Mouse (Mus musculus) liver, adult 2 months (tissue): ENCODE data around the gene Mark2. TPM values are rescaled to one million over a fixed set of nuclear protein-coding genes. Genes with fewer than 3 reads are reported as not detected.

ENCODE experiments used
- DNase-seq: peaks from one replicate; pipeline ENCODE4 v3.0.0-alpha.2; 2011; ENCODE audit warnings: low read depth, low spot score; ENCODE audit errors: extremely low read depth
- H3K27ac ChIP-seq: fragments of 200-500 bp; replicated peaks from 2 replicates; pipeline ENCODE4 v1.5.1; 2012; ENCODE audit warnings: low read depth, mild to moderate bottlenecking, control low read depth, inconsistent platforms, low read length; ENCODE audit not compliant: insufficient read depth
- H3K27me3 ChIP-seq: fragments of 200-500 bp; 2 replicates; pipeline ENCODE4 v1.6.1; 2012; ENCODE audit warnings: mild to moderate bottlenecking, moderate library complexity, low read length, inconsistent platforms; ENCODE audit not compliant: control insufficient read depth, insufficient read depth
- H3K36me3 ChIP-seq: fragments of 200-500 bp; 2 replicates; pipeline ENCODE4 v1.6.1; 2012; ENCODE audit warnings: low read length, inconsistent platforms; ENCODE audit not compliant: control insufficient read depth, insufficient read depth
- H3K4me1 ChIP-seq: fragments of 200-500 bp; 2 replicates; pipeline ENCODE4 v1.6.1; 2011; ENCODE audit warnings: low read length; ENCODE audit not compliant: control insufficient read depth, insufficient read depth
- H3K4me3 ChIP-seq: fragments of 200-500 bp; 2 replicates; pipeline ENCODE4 v1.5.1; 2011; ENCODE audit warnings: low read depth, mild to moderate bottlenecking, control low read depth, low read length, moderate library complexity; ENCODE audit not compliant: insufficient read depth
- H3K79me2 ChIP-seq: fragments of 200-500 bp; 2 replicates; pipeline ENCODE4 v1.6.1; 2012; ENCODE audit warnings: inconsistent platforms, mild to moderate bottlenecking, low read length, moderate library complexity; ENCODE audit not compliant: control insufficient read depth, insufficient read depth
- H3K9ac ChIP-seq: fragments of 200-500 bp; 2 replicates; pipeline ENCODE4 v1.6.1; 2012; ENCODE audit warnings: low read depth, mild to moderate bottlenecking, control low read depth, inconsistent platforms, low read length
- CTCF ChIP-seq: fragments of 200-500 bp; IDR thresholded peaks from 2 replicates; pipeline ENCODE4 v1.5.1; 2011; ENCODE audit warnings: low read depth, low read length, control low read depth
- POLR2A ChIP-seq: fragments of 200-500 bp; IDR thresholded peaks from 2 replicates; pipeline ENCODE4 v1.6.1; 2011; ENCODE audit warnings: low read length, control low read depth; ENCODE audit not compliant: insufficient read depth; ENCODE audit errors: extremely low read depth
- WGBS: fragments of 180-500 bp; shearing (Covaris S2); methylation state at CpG from one replicate; pipeline ENCODE4 v1.1.7; 2018; 5-methylcytosine and 5-hydroxymethylcytosine counted together
- polyA plus RNA-seq: library from polyadenylated mRNA; depleted of rRNA; stranded (reverse); fragments of >200 nt; gene quantifications from 2 replicates; pipeline ENCODE4 v1.2.3, GENCODE M21; 2012
- total RNA-seq: library from RNA; depleted of rRNA; stranded (reverse); fragments of >200 nt; gene quantifications from 2 replicates; pipeline ENCODE4 v1.2.3, GENCODE M21; 2014

Gene Mark2
- total and polyA plus RNA-seq, 2 experiments = 4.6 to 19.8 TPM

- 89% methylated on average over 3 of the region's 3 CpGs for WGBS
- TF ChIP-seq CTCF = no peak
- TF ChIP-seq POLR2A = no peak
- peaks cover 29% of the 10 kb centered on the region for H3K36me3 ChIP-seq
- peaks cover 4% of the 10 kb centered on the region; the same call in 1 of the 2 replicates for H3K79me2 ChIP-seq
- no peak for DNase-seq
- no peaks in the 10 kb centered on the region for H3K27me3 ChIP-seq
- H3K27ac ChIP-seq = no peak overlapping the region
- no peaks in the 10 kb centered on the region for H3K4me1 ChIP-seq
- H3K9ac ChIP-seq = no peak overlapping the region
- H3K4me3 ChIP-seq = no peak overlapping the region
Measured at GRCm38 (mm10) chr19:7288288-7288687, 53.4 kb downstream of the Mark2 start.

DNA sequence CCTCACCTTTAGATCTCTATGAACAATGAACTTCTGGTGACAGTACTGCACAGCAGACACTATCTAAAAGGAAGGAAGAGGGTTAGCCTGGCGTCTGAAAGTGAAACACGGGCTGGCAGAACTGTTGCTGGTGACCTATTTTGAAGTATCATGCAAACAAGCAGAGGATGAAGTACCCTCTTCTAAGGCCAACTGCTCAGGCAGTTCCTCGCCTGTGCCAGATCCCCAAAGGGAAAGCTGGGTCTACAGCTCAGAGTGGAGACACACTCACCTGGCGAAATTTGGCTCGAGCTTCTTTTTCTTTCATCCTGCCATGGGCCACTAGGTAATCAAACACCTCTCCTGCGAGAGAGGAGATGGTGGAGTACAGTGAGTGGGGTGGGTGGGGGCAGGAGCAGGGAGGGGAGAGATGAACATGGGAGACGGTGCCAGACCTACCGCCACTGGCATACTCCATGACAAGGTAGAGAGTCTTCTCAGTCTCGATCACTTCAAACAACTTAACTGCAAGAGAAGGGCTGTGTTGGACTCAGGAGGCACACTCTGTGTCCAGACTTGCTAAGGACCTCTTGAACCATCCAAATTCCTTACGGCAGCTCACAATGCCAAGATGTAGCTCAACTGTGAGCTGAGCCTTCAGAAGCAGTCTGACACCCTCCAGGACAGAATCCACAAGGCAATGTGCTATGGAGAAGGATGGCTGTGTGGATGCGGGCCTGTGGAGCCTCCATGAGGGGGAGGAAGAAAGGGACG is 54.9 kb downstream of the Mark2 start:
- Histone ChIP-seq H3K27ac (no peak overlapping the region), H3K9ac (no peak overlapping the region), H3K36me3 (peaks cover 33% of the 10 kb centered on the region), H3K4me1 (no peaks in the 10 kb centered on the region), H3K4me3 (no peak overlapping the region), H3K79me2 (0 out of 2 replicates have a peak, but pooled peaks cover 4% of the 10 kb centered on the region), H3K27me3 (no peaks in the 10 kb centered on the region)
- DNase-seq = no peak
- TF ChIP-seq CTCF (no peak), POLR2A (no peak)
- WGBS = 86% methylated on average over 12 of the region's 12 CpGs

- Histone ChIP-seq H3K9ac (no peak overlapping the region), H3K79me2 (no peaks in the 10 kb centered on the region), H3K27me3 (no peaks in the 10 kb centered on the region), H3K4me1 (no peaks in the 10 kb centered on the region), H3K36me3 (peaks cover 29% of the 10 kb centered on the region), H3K4me3 (no peak overlapping the region), H3K27ac (no peak overlapping the region)
- DNase-seq = no peak
- no peak for TF ChIP-seq POLR2A
- TF ChIP-seq CTCF = no peak
- 92% methylated on average over 18 of the region's 18 CpGs for WGBS
Measured at GRCm38 (mm10) chr19:7280557-7281330, 60.9 kb downstream of the Mark2 start.

DNA sequence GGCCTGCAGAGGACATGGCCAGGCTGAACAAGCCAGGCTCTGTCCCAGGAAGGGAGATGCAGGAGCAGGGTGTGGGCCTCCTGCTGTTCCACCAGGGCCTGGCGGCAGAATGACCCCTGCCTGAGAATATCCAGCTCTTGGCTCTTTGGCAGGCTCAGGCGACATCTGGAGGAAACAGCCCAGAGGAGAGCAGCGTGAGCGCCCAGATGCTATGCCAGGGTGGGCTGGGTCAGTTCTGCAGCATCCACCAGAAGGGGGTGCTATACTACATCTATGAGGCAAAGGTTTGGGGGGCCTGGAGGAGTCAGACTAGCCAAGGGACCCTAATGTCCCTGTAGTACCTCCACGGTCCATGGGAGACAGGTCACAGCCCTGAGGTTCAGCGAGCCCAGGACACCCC is 62.5 kb downstream of the Mark2 start:
- Histone ChIP-seq H3K4me3 (no peak overlapping the region), H3K9ac (no peak overlapping the region), H3K27me3 (no peaks in the 10 kb centered on the region), H3K27ac (no peak overlapping the region), H3K36me3 (peaks cover 14% of the 10 kb centered on the region; the same call in 1 of the 2 replicates), H3K4me1 (no peaks in the 10 kb centered on the region), H3K79me2 (no peaks in the 10 kb centered on the region)
- no peak for TF ChIP-seq POLR2A
- peak; percentile 65 for TF ChIP-seq CTCF
- DNase-seq = no peak
- WGBS = 66% methylated on average over 6 of the region's 6 CpGs

- Histone ChIP-seq H3K4me1 (no peaks in the 10 kb centered on the region), H3K4me3 (no peak overlapping the region), H3K9ac (no peak overlapping the region), H3K79me2 (no peaks in the 10 kb centered on the region), H3K27ac (no peak overlapping the region), H3K36me3 (peaks cover 6% of the 10 kb centered on the region; the same call in 1 of the 2 replicates), H3K27me3 (no peaks in the 10 kb centered on the region)
- DNase-seq = no peak
- TF ChIP-seq POLR2A (no peak), CTCF (no peak)
- 86% methylated on average over 6 of the region's 6 CpGs for WGBS
Measured at GRCm38 (mm10) chr19:7278200-7278906, 63.3 kb downstream of the Mark2 start.

DNA sequence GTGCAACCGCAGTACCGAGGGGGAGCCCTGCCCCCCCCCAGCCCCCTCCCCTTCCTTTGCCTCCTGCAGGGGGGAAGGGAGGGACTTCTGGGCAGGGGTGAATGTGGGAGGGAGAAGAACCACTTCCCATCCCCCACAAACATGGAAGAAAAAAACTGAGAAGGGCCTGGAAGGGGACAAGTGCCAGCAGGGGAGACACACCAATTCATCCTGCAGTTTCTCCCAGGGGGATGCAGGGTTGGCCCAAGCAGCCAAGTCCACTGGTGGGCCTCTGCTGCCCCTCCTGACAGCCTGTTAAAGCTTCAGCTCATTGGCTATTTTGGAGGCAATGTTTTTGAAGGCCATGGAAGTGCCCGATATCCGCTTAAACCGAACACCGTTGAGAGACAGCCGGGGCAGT is 64.9 kb downstream of the Mark2 start:
- no peaks in the 10 kb centered on the region for H3K4me1 ChIP-seq
- peaks cover 2% of the 10 kb centered on the region; the same call in 1 of the 2 replicates for H3K36me3 ChIP-seq
- H3K4me3 ChIP-seq = no peak overlapping the region
- no peak for DNase-seq
- TF ChIP-seq CTCF (no peak), POLR2A (no peak)
- no peaks in the 10 kb centered on the region for H3K27me3 ChIP-seq
- no peak overlapping the region for H3K27ac ChIP-seq
- WGBS = 90% methylated on average over 6 of the region's 7 CpGs
- H3K9ac ChIP-seq = no peak overlapping the region
- no peaks in the 10 kb centered on the region for H3K79me2 ChIP-seq
